Mouse (Mus musculus): Measurements from ENCODE around the gene Rbfox3. TPM values are rescaled to one million over a fixed set of nuclear protein-coding genes. Genes with fewer than 3 reads are reported as not detected.

Rbfox3 gene
- polyA plus RNA-seq, 1 experiment = 0.19 TPM

DNA sequence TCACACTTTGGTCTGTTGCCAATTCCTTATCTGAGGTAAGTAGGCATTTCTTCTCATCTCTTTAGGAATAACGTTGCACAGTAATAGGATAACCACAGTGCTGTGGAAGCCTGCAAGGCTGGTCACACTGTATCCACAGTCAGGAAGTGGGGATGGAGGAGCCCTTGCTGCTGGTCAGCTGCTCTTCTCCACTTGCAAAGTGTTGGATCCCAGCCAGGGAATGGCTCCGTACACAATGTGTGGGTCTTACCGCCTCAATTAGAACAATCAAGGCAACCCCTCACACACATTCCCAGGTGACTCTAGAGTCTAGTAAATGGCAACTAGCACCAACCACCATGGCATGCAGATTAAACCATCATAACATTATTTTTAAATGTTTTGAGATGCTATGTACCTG, 266.2 kb downstream of the Rbfox3 start:
- Histone ChIP-seq H3K27ac (ENCODE audit: insufficient read depth, low read depth, low read length) (no peak overlapping the region), H3K4me3 (ENCODE audit: low read depth, low read length) (no peak overlapping the region), H3K36me3 (ENCODE audit: control insufficient read depth, insufficient read depth, low read length) (no peaks in the 10 kb centered on the region), H3K27me3 (ENCODE audit: control insufficient read depth, insufficient read depth, low read length) (no peaks in the 10 kb centered on the region), H3K4me1 (ENCODE audit: control insufficient read depth, insufficient read depth, insufficient read length, low read length) (no peaks in the 10 kb centered on the region)
- 55% methylated on average over 3 of the region's 3 CpGs for WGBS
- no peak for TF ChIP-seq CTCF (IDR thresholded peaks at IDR 0.05; ENCODE audit: extremely low read depth, insufficient read length, insufficient replicate concordance, low read depth, low read length)
- no peak for TF ChIP-seq POLR2A (IDR thresholded peaks at IDR 0.05; ENCODE audit: low read depth, low read length)

DNA sequence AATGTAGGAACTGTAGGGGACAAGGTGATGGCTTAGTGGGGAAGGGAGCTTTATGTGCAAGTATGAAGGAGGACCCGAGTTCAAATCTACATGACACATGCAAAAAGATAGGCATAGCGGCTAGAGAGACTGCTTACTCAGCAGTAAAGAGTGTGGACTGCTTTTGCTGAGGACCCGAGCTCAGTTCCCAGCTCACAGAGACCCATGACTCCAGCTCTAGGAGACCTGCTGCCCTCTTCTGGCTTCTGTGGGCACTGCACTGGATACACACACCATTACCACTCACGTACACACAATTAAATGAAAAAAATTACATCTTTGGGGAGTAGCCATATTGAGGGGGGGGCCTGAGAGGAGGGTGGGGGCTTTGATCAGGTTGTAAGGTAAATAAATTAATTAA, 270.7 kb downstream of the Rbfox3 start:
- Histone ChIP-seq H3K4me1 (ENCODE audit: control insufficient read depth, insufficient read depth, insufficient read length, low read length) (no peaks in the 10 kb centered on the region), H3K27me3 (ENCODE audit: control insufficient read depth, insufficient read depth, low read length) (no peaks in the 10 kb centered on the region), H3K27ac (ENCODE audit: insufficient read depth, low read depth, low read length) (no peak overlapping the region), H3K4me3 (ENCODE audit: low read depth, low read length) (no peak overlapping the region), H3K36me3 (ENCODE audit: control insufficient read depth, insufficient read depth, low read length) (no peaks in the 10 kb centered on the region)
- TF ChIP-seq CTCF (IDR thresholded peaks at IDR 0.05; ENCODE audit: extremely low read depth, insufficient read length, insufficient replicate concordance, low read depth, low read length) = no peak
- no peak for TF ChIP-seq POLR2A (IDR thresholded peaks at IDR 0.05; ENCODE audit: low read depth, low read length)
- WGBS = 83% methylated on average over 4 of the region's 4 CpGs

DNA sequence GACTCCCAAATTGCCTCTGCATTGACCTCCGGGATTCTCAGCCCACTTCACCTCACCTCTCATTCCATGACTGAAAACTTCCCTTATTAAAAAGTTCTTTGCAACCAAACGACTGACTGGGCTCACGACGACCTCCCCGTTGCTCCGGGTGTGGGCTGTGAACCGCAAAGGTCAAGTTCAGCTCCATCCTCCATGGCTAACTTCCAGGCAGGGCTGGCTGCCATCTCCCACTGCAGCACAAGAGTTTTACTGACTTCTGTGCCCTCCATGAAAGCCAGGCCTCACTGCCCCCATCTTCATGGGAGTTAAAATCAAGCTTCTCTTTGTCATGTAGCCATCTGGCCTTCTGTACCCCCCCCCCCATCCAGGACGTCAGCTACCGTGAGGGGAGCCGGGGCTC, 273.7 kb downstream of the Rbfox3 start:
- WGBS = 73% methylated on average over 10 of the region's 10 CpGs

DNA sequence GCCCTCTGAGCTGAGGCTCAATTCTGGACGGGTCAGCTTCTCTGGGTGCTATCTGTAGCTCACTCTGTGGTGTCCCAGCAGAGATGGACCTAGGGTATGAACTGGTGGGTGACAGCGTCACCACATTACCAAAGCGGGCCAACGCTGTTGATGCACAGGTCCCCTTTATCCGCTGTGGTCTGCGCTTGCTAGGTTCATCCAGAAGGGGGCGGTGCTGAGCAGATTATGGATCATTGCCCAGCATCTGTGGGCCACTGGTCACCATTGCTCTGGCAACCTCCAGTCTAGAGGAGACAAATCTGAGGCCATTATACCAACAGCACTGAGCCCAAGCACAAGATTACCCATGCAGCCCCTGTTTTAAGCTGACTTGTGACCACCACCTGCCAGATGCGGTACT, 276.8 kb downstream of the Rbfox3 start:
- no peaks in the 10 kb centered on the region for H3K4me1 ChIP-seq (ENCODE audit: control insufficient read depth, insufficient read depth, insufficient read length, low read length)
- H3K27me3 ChIP-seq (ENCODE audit: control insufficient read depth, insufficient read depth, low read length) = no peaks in the 10 kb centered on the region
- no peak overlapping the region for H3K4me3 ChIP-seq (ENCODE audit: low read depth, low read length)
- no peaks in the 10 kb centered on the region for H3K36me3 ChIP-seq (ENCODE audit: control insufficient read depth, insufficient read depth, low read length)
- H3K27ac ChIP-seq (ENCODE audit: insufficient read depth, low read depth, low read length) = no peak overlapping the region
- WGBS = 46% methylated on average over 8 of the region's 8 CpGs
- TF ChIP-seq POLR2A (IDR thresholded peaks at IDR 0.05; ENCODE audit: low read depth, low read length) = no peak
- peak; percentile 49; the same call in 1 of the 2 replicates for TF ChIP-seq CTCF (IDR thresholded peaks at IDR 0.05; ENCODE audit: extremely low read depth, insufficient read length, insufficient replicate concordance, low read depth, low read length)

More for the DNA sequence above, 273.7 kb downstream of the Rbfox3 start:
- Histone ChIP-seq H3K4me1 (ENCODE audit: control insufficient read depth, insufficient read depth, insufficient read length, low read length) (no peaks in the 10 kb centered on the region), H3K27me3 (ENCODE audit: control insufficient read depth, insufficient read depth, low read length) (no peaks in the 10 kb centered on the region), H3K4me3 (ENCODE audit: low read depth, low read length) (no peak overlapping the region), H3K36me3 (ENCODE audit: control insufficient read depth, insufficient read depth, low read length) (no peaks in the 10 kb centered on the region), H3K27ac (ENCODE audit: insufficient read depth, low read depth, low read length) (no peak overlapping the region)
- no peak for TF ChIP-seq CTCF (IDR thresholded peaks at IDR 0.05; ENCODE audit: extremely low read depth, insufficient read length, insufficient replicate concordance, low read depth, low read length)
- no peak for TF ChIP-seq POLR2A (IDR thresholded peaks at IDR 0.05; ENCODE audit: low read depth, low read length)

DNA sequence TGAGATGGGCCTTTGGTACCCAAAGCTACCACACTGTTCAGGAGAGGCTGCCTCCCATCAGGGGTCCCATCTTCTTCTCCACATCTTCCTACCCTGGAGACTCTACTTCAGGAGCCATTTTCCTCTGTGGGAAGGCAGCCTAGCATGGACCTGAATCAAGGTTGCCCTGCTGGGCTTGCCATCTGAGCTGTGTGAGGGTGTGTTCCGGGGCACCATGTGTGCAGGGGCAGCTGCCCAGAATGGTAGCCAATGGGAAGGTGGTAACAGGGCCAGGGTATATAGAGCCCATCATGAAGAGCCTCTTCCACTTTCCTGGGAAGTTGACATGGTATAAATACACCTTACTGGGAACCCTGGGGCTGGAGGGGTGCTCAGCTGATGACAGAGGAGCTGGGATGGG, 281.7 kb downstream of the Rbfox3 start:
- H3K4me1 ChIP-seq (ENCODE audit: control insufficient read depth, insufficient read depth, insufficient read length, low read length) = no peaks in the 10 kb centered on the region
- no peaks in the 10 kb centered on the region for H3K27me3 ChIP-seq (ENCODE audit: control insufficient read depth, insufficient read depth, low read length)
- WGBS = 93% methylated on average over 1 of the region's 1 CpGs
- TF ChIP-seq POLR2A (IDR thresholded peaks at IDR 0.05; ENCODE audit: low read depth, low read length) (no peak), CTCF (IDR thresholded peaks at IDR 0.05; ENCODE audit: extremely low read depth, insufficient read length, insufficient replicate concordance, low read depth, low read length) (no peak)
- no peak overlapping the region for H3K4me3 ChIP-seq (ENCODE audit: low read depth, low read length)
- no peak overlapping the region for H3K27ac ChIP-seq (ENCODE audit: insufficient read depth, low read depth, low read length)
- H3K36me3 ChIP-seq (ENCODE audit: control insufficient read depth, insufficient read depth, low read length) = no peaks in the 10 kb centered on the region

DNA sequence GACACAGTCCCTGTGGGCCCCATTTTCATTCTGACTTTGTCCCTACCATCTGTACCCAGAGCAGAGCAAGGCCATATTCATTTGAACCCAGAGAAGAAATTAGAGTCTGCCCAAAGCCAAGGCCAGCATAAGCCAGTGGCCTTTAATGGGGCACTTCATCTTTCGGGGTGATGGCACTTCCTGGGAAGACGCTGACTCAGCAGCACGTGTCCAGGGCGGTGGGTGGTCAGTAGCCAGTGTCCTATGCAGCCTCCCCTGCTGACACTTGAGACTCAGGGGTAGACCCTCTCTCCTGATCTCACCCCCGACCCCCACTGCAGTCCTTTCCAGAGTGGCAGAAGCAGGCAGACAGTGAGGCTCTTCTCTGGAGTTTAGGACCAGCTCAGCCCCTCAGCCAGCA, 283.9 kb downstream of the Rbfox3 start:
- H3K27me3 ChIP-seq (ENCODE audit: control insufficient read depth, insufficient read depth, low read length) = no peaks in the 10 kb centered on the region
- 63% methylated on average over 5 of the region's 5 CpGs for WGBS
- H3K4me1 ChIP-seq (ENCODE audit: control insufficient read depth, insufficient read depth, insufficient read length, low read length) = no peaks in the 10 kb centered on the region
- no peak overlapping the region for H3K4me3 ChIP-seq (ENCODE audit: low read depth, low read length)
- H3K27ac ChIP-seq (ENCODE audit: insufficient read depth, low read depth, low read length) = no peak overlapping the region
- no peaks in the 10 kb centered on the region for H3K36me3 ChIP-seq (ENCODE audit: control insufficient read depth, insufficient read depth, low read length)
- TF ChIP-seq CTCF (IDR thresholded peaks at IDR 0.05; ENCODE audit: extremely low read depth, insufficient read length, insufficient replicate concordance, low read depth, low read length) = no peak
- TF ChIP-seq POLR2A (IDR thresholded peaks at IDR 0.05; ENCODE audit: low read depth, low read length) = no peak

DNA sequence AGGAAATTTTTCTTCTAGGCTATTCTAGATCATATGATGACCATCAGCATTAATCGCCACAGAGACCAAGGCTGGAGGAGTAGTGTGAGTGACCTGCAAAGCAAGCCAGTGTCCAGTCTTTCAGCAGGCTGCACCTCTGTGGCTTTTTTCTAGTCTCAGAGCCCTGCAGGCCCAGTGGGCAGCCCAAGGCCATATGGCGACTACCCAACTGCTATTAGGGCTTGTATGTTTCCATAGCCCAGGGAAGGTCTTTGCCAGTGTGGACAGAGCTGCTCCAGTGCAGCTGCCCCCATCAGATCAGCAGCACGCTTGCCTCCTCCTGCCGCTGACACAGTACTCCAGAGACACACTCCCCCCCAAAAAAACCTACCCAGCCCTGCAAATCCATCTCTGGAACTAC, 290.5 kb downstream of the Rbfox3 start:
- no peaks in the 10 kb centered on the region for H3K4me1 ChIP-seq (ENCODE audit: control insufficient read depth, insufficient read depth, insufficient read length, low read length)
- WGBS = 78% methylated on average over 4 of the region's 4 CpGs
- no peaks in the 10 kb centered on the region for H3K27me3 ChIP-seq (ENCODE audit: control insufficient read depth, insufficient read depth, low read length)

DNA sequence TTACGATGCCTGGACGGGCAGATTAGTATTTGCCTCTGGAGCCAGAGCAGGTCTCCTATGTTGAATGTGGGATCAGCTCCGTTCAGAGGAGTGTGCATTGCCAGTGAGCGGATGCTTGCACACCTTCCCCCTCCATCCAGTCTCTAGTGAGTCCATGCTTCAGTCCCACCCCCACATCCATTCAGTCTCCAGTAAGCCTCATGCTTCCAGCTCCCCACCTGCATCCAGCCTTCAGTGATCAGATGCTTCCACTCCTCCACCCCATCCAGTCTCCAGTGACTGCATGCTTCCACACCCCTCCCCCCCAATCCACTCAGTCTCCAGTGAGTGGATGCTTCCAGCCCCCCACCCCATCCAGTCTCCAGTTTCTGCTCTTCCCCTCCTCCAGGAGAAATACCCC, 297.3 kb downstream of the Rbfox3 start:
- no peaks in the 10 kb centered on the region for H3K36me3 ChIP-seq (ENCODE audit: control insufficient read depth, insufficient read depth, low read length)
- no peak overlapping the region for H3K27ac ChIP-seq (ENCODE audit: insufficient read depth, low read depth, low read length)
- WGBS = 77% methylated on average over 4 of the region's 4 CpGs
- H3K4me3 ChIP-seq (ENCODE audit: low read depth, low read length) = no peak overlapping the region
- no peaks in the 10 kb centered on the region for H3K27me3 ChIP-seq (ENCODE audit: control insufficient read depth, insufficient read depth, low read length)
- no peaks in the 10 kb centered on the region for H3K4me1 ChIP-seq (ENCODE audit: control insufficient read depth, insufficient read depth, insufficient read length, low read length)
- no peak for TF ChIP-seq POLR2A (IDR thresholded peaks at IDR 0.05; ENCODE audit: low read depth, low read length)

More for the DNA sequence above, 290.5 kb downstream of the Rbfox3 start:
- H3K36me3 ChIP-seq (ENCODE audit: control insufficient read depth, insufficient read depth, low read length) = no peaks in the 10 kb centered on the region
- no peak overlapping the region for H3K27ac ChIP-seq (ENCODE audit: insufficient read depth, low read depth, low read length)
- H3K4me3 ChIP-seq (ENCODE audit: low read depth, low read length) = no peak overlapping the region
- TF ChIP-seq CTCF (IDR thresholded peaks at IDR 0.05; ENCODE audit: extremely low read depth, insufficient read length, insufficient replicate concordance, low read depth, low read length) = no peak

Measured in small intestine, adult 2 months (tissue).